Mouse (Mus musculus) limb, embryonic 15.5 days (tissue): ENCODE results near the gene Camkmt. TPM values are rescaled to one million over a fixed set of nuclear protein-coding genes. Genes with fewer than 3 reads are reported as not detected.

Source experiments
- ATAC-seq: fragments of 200-750 bp; cut with Nextera tagmentation; 2 replicates; pipeline ENCODE4 v1.8.0; 2017; ENCODE audit warnings: low read depth, moderate TSS enrichment; ENCODE audit not compliant: insufficient number of reproducible peaks, low FRiP score, low TSS enrichment
- H3K27ac ChIP-seq: fragments of 300-500 bp; sonication (generic); 2 replicates; pipeline ENCODE4 v1.5.1; 2015; ENCODE audit warnings: moderate library complexity, mild to moderate bottlenecking, inconsistent platforms
- H3K27me3 ChIP-seq: fragments of 300-500 bp; sonication (generic); 2 replicates; pipeline ENCODE4 v1.6.1; 2015; ENCODE audit warnings: inconsistent platforms
- H3K36me3 ChIP-seq: fragments of 300-500 bp; sonication (generic); 2 replicates; pipeline ENCODE4 v1.6.1; 2015; ENCODE audit warnings: inconsistent platforms
- H3K4me1 ChIP-seq: fragments of 300-500 bp; sonication (generic); 2 replicates; pipeline ENCODE4 v1.6.1; 2015; ENCODE audit warnings: inconsistent platforms
- H3K4me2 ChIP-seq: fragments of 300-500 bp; sonication (generic); 2 replicates; pipeline ENCODE4 v1.6.1; 2015; ENCODE audit warnings: mild to moderate bottlenecking, inconsistent platforms
- H3K4me3 ChIP-seq: fragments of 300-500 bp; sonication (generic); 2 replicates; pipeline ENCODE4 v1.5.1; 2015; ENCODE audit warnings: mild to moderate bottlenecking, inconsistent platforms
- H3K9ac ChIP-seq: fragments of 300-500 bp; sonication (generic); 2 replicates; pipeline ENCODE4 v1.6.1; 2015; ENCODE audit warnings: inconsistent platforms
- H3K9me3 ChIP-seq: fragments of 300-500 bp; sonication (generic); 2 replicates; pipeline ENCODE4 v1.6.1; 2016; ENCODE audit warnings: inconsistent platforms
- WGBS: fragments of 180-500 bp; shearing (Covaris S2); methylation state at CpG from one replicate; pipeline ENCODE4 v1.1.7; 2015; 5-methylcytosine and 5-hydroxymethylcytosine counted together
- polyA plus RNA-seq: library from polyadenylated mRNA; unstranded; fragments of >200 nt; fragmentation: Nextera tagmentation; extraction: Ambion mirVana; gene quantifications from 2 replicates; pipeline ENCODE4 v1.2.1, GENCODE M21; 2015

Gene Camkmt
- polyA plus RNA-seq, 1 experiment from 2014 or later = 12.3 TPM

- Histone ChIP-seq H3K27me3 (no peaks in the 10 kb centered on the region), H3K4me2 (no peak overlapping the region), H3K9ac (no peak overlapping the region), H3K4me1 (no peaks in the 10 kb centered on the region), H3K36me3 (no peaks in the 10 kb centered on the region), H3K9me3 (no peaks in the 10 kb centered on the region), H3K27ac (no peak overlapping the region), H3K4me3 (no peak overlapping the region)
- WGBS = 83% methylated on average over 7 of the region's 7 CpGs
- ATAC-seq = no peak
These were observed 262.4 kb downstream of the Camkmt start for GRCm38 (mm10) chr17:85352731-85353130.

DNA sequence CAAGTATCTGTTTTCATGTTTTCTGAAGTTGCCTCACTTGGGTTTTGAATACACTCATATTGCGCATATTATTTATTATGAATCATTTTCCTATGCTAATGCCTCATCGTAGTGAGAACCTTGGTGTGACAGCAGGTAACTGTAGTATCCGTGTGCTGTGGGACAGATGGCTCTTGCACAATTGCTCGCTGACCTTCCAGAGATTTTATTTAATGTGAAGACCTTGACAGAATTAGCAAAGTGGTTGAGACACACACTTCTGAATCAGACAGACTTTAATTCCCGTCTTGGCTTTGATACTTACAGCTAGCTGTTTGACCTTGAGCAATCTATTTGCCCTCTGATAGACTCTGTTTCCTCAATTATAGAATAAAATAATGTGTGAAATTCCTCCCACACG, 262.8 kb downstream of the Camkmt start:
- no peak overlapping the region for H3K4me2 ChIP-seq
- no peaks in the 10 kb centered on the region for H3K4me1 ChIP-seq
- whole genome bisulfite sequencing = 80% methylated on average over 6 of the region's 6 CpGs
- ATAC-seq = no peak
- no peak overlapping the region for H3K27ac ChIP-seq
- H3K4me3 ChIP-seq = no peak overlapping the region
- no peak overlapping the region for H3K9ac ChIP-seq
- no peaks in the 10 kb centered on the region for H3K36me3 ChIP-seq
- H3K27me3 ChIP-seq = no peaks in the 10 kb centered on the region
- no peaks in the 10 kb centered on the region for H3K9me3 ChIP-seq

DNA sequence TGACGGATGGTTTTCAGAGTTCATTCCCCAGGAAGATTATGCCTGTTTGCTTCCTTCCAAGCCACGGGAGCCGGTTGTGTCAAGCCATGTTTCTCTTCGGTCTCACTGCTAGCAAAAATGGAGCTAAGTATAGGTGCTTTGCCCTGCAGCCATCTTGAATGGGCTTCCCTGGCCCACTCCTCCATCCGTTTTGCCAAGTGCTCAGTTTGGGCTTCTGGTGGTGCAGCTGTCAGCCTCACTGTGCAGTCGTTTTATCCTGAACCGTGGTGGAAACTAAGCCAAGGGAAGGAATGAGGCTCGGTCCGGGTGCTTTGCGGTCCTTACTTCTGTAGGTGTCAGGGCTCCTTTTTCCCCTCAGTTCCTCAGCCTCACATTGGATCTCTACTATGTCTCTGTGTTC, 263.3 kb downstream of the Camkmt start:
- Histone ChIP-seq H3K36me3 (no peaks in the 10 kb centered on the region), H3K4me1 (no peaks in the 10 kb centered on the region), H3K27me3 (no peaks in the 10 kb centered on the region), H3K4me3 (no peak overlapping the region), H3K9me3 (no peaks in the 10 kb centered on the region), H3K9ac (no peak overlapping the region), H3K27ac (no peak overlapping the region), H3K4me2 (no peak overlapping the region)
- 72% methylated on average over 10 of the region's 10 CpGs for WGBS
- no peak for ATAC-seq

DNA sequence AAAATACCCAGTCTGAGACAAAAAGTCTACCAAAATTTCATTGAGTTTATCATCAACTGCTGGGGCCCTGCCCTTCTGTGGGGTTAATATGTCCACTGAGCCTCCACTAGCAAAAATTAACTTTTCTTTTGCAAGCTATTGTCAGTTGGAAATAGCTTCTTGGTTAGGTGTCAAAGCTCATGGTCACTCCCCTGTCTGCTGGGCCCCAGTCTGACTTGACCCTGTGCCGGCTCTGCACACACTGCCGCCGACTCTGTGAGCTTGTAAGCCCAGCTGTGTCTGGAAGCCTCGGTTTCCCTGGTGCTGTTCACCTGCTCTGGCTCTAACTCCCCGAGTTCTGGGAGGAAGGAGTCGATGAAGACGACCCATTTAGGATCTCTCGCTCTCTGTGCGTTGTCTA, 265.0 kb downstream of the Camkmt start:
- 87% methylated on average over 9 of the region's 9 CpGs for WGBS
- H3K36me3 ChIP-seq = no peaks in the 10 kb centered on the region
- no peaks in the 10 kb centered on the region for H3K27me3 ChIP-seq
- no peak overlapping the region for H3K9ac ChIP-seq
- H3K4me3 ChIP-seq = no peak overlapping the region
- no peak for ATAC-seq
- H3K4me1 ChIP-seq = no peaks in the 10 kb centered on the region
- H3K27ac ChIP-seq = no peak overlapping the region
- no peak overlapping the region for H3K4me2 ChIP-seq
- no peaks in the 10 kb centered on the region for H3K9me3 ChIP-seq

- no peak overlapping the region for H3K4me2 ChIP-seq
- H3K27me3 ChIP-seq = no peaks in the 10 kb centered on the region; the same call in 1 of the 2 replicates
- H3K9me3 ChIP-seq = no peaks in the 10 kb centered on the region
- H3K9ac ChIP-seq = no peak overlapping the region
- H3K27ac ChIP-seq = no peak overlapping the region
- WGBS = 76% methylated on average over 7 of the region's 7 CpGs
- H3K4me3 ChIP-seq = no peak overlapping the region
- no peak for ATAC-seq
- H3K4me1 ChIP-seq = no peaks in the 10 kb centered on the region
- H3K36me3 ChIP-seq = no peaks in the 10 kb centered on the region
These were observed 270.7 kb downstream of the Camkmt start for GRCm38 (mm10) chr17:85361006-85361405.

DNA sequence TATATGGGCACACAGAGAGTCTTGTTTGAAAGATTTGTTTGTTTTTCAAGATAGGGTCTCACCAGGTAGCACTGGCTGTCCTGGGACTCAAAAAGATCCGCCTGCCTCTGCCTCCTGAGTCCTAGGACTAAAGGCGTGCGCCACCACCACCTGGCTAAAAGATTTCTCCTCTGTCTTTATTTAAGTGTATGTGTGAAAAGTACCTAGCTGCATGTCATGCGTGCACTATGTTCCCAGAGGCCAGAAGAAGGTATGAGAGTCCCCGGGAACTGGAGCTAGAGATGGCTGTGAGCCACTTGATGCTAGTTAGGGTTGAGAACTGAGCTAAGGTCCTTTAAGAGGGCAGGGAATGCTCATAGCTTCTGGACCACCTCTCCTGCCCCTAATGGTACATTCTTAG, 277.0 kb downstream of the Camkmt start:
- no peak for ATAC-seq
- no peak overlapping the region for H3K4me3 ChIP-seq
- H3K4me2 ChIP-seq = no peak overlapping the region
- 92% methylated on average over 5 of the region's 5 CpGs for WGBS
- no peak overlapping the region for H3K27ac ChIP-seq
- no peaks in the 10 kb centered on the region for H3K36me3 ChIP-seq
- no peaks in the 10 kb centered on the region for H3K4me1 ChIP-seq
- H3K9me3 ChIP-seq = no peaks in the 10 kb centered on the region
- no peak overlapping the region for H3K9ac ChIP-seq
- H3K27me3 ChIP-seq = no peaks in the 10 kb centered on the region; the same call in 1 of the 2 replicates

GRCm38 (mm10) chr17:85368776-85369175, 278.4 kb downstream of the Camkmt start:
- Histone ChIP-seq H3K36me3 (no peaks in the 10 kb centered on the region), H3K4me2 (no peak overlapping the region), H3K4me1 (no peaks in the 10 kb centered on the region), H3K9me3 (no peaks in the 10 kb centered on the region), H3K27ac (no peak overlapping the region), H3K4me3 (no peak overlapping the region), H3K27me3 (peaks cover 4% of the 10 kb centered on the region; the same call in 1 of the 2 replicates), H3K9ac (no peak overlapping the region)
- ATAC-seq = no peak
- 68% methylated on average over 8 of the region's 8 CpGs for WGBS

GRCm38 (mm10) chr17:85372076-85372475, 281.7 kb downstream of the Camkmt start:
- no peak overlapping the region for H3K4me3 ChIP-seq
- 0 out of 2 replicates have a peak, but pooled peaks cover 7% of the 10 kb centered on the region for H3K4me1 ChIP-seq
- no peak overlapping the region for H3K27ac ChIP-seq
- no peaks in the 10 kb centered on the region for H3K9me3 ChIP-seq
- ATAC-seq = no peak
- H3K9ac ChIP-seq = no peak overlapping the region
- WGBS = 53% methylated on average over 13 of the region's 13 CpGs
- H3K36me3 ChIP-seq = no peaks in the 10 kb centered on the region
- no peak overlapping the region for H3K4me2 ChIP-seq
- peaks cover 4% of the 10 kb centered on the region; the same call in 1 of the 2 replicates for H3K27me3 ChIP-seq

DNA sequence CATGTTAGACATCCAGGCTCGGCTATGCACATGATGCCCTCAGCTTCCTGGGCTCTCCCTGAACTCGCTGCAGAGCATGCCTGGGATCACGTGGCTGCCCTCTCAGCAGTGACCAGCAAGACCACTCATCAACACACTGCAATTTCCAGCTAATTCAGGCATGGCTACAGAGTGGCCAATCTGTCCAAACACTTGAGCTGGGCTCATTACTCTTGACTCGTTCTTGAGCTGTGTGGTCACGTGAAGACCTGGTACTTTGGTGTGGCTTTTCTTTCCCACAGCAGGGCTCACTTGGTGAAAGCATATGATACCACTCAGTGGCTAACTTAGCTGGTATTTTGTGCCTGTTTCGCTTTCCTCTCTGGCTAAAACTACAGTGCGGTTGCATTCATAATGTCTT, 282.2 kb downstream of the Camkmt start:
- H3K36me3 ChIP-seq = no peaks in the 10 kb centered on the region
- ATAC-seq = no peak
- 0 out of 2 replicates have a peak, but pooled peaks cover 7% of the 10 kb centered on the region for H3K4me1 ChIP-seq
- 82% methylated on average over 7 of the region's 7 CpGs for WGBS
- no peak overlapping the region for H3K9ac ChIP-seq
- peaks cover 4% of the 10 kb centered on the region; the same call in 1 of the 2 replicates for H3K27me3 ChIP-seq
- H3K27ac ChIP-seq = no peak overlapping the region
- no peaks in the 10 kb centered on the region for H3K9me3 ChIP-seq
- no peak overlapping the region for H3K4me2 ChIP-seq
- H3K4me3 ChIP-seq = no peak overlapping the region

DNA sequence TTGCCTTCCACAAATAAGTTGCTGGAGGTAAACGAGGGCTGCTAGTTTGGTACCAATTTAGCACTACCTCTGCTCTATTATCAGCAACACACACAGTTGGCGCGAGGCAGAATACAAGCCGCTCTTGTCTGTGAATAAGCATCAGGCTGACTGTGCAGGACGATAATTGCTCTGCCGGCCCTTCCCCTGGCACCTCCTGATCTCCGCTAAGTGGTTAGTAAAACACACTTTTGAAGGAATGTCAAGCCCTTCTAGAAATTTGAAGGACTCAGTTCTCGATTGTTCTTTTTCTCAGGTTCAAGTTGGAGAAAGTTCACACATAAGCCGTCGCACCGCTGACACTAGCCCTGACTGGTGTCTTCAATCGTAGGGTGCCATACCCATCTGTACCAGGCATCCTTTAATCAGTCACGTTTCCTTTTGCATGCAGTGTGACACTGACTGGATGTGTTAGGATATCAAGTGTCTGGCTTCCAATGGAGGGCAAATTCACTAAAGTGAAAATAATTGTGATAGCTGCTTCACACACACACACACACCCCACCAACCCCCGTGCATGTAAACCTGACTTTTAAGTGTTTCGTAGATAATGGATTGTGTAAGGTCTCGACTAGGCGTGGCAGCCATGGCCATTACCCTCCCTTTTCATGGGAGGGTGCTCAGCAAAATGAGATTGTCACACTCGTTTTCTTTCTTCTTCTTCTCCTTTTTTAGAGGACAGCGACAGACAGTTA, 283.9 kb downstream of the Camkmt start:
- Histone ChIP-seq H3K4me1 (0 out of 2 replicates have a peak, but pooled peaks cover 7% of the 10 kb centered on the region), H3K4me2 (no peak overlapping the region), H3K36me3 (no peaks in the 10 kb centered on the region), H3K9me3 (no peaks in the 10 kb centered on the region), H3K9ac (no peak overlapping the region), H3K4me3 (no peak overlapping the region), H3K27ac (no peak overlapping the region), H3K27me3 (peaks cover 4% of the 10 kb centered on the region; the same call in 1 of the 2 replicates)
- 78% methylated on average over 19 of the region's 19 CpGs for WGBS
- ATAC-seq = no peak

DNA sequence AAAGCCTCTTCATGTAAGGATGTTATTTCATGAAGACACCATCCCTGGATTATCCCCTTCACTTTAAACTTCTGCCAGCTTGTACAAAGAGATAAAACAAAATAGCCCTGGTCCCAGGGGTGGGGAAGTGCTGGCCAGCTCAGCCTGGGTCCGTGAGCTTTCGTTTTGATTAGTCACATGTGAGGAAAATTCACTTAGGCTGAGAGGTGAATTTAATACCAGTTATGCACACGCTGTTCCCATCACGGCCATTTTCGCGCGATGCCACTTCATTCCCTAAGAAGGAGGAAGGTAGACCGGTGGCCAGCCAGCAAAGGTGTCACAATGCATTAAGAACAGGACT, 284.5 kb downstream of the Camkmt start:
- Histone ChIP-seq H3K27ac (no peak overlapping the region), H3K9ac (no peak overlapping the region), H3K4me3 (no peak overlapping the region), H3K9me3 (no peaks in the 10 kb centered on the region), H3K4me2 (no peak overlapping the region), H3K27me3 (peaks cover 4% of the 10 kb centered on the region; the same call in 1 of the 2 replicates), H3K36me3 (no peaks in the 10 kb centered on the region), H3K4me1 (0 out of 2 replicates have a peak, but pooled peaks cover 7% of the 10 kb centered on the region)
- WGBS = 54% methylated on average over 8 of the region's 8 CpGs
- no peak for ATAC-seq

DNA sequence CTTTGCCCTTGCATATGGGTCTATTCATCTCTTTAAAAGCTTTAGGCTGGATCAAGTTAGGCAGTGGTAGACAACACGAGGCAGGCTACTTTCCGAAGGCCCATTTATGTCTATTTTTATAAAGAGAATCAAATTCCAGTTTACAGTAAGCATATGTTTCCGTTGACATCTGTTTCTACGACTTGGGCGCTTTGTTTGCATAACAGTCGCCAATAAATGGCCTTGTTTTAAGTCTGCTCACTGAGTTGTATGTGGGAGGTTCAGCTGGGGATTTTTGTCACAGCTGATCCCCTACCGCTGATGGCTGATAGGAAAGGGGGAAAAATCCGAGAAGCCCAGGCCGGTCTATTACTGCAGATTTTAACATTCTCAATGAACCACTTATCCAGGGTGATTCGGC, 285.2 kb downstream of the Camkmt start:
- no peak for ATAC-seq
- Histone ChIP-seq H3K36me3 (no peaks in the 10 kb centered on the region), H3K9ac (no peak overlapping the region), H3K4me3 (no peak overlapping the region), H3K27me3 (peaks cover 4% of the 10 kb centered on the region; the same call in 1 of the 2 replicates), H3K4me1 (0 out of 2 replicates have a peak, but pooled peaks cover 7% of the 10 kb centered on the region), H3K4me2 (no peak overlapping the region), H3K27ac (no peak overlapping the region), H3K9me3 (no peaks in the 10 kb centered on the region)
- 38% methylated on average over 10 of the region's 10 CpGs for WGBS
